Mouse (Mus musculus): Measurements from ENCODE around the gene Hspb8. TPM values are rescaled to one million over a fixed set of nuclear protein-coding genes. Genes with fewer than 3 reads are reported as not detected.

Hspb8 gene
- total RNA-seq (2021) = 52.2 and 64.0 TPM in 2 replicates
- long read RNA-seq, transcript Hspb8-201 (3 exons, 1,816 nt) = major isoform, 153 of 165 reads
- long read RNA-seq, partial matches to known transcripts = 1 of 165 reads
- long read RNA-seq, other reads (novel, unspliced or antisense) = 11 of 165 reads

GRCm38 (mm10) chr5:116422699-116423201, at the start of gene Hspb8:
TSS of gene Hspb8 (minus strand) at chr5:116422864.
- peak; percentile 87 for DNase-seq

GRCm38 (mm10) chr5:116461354-116462042, 38.8 kb upstream of the Hspb8 start:
- no peak for DNase-seq

- DNase-seq = no peak
Observed at GRCm38 (mm10) chr5:116459970-116460369, 37.3 kb upstream of the Hspb8 start.

- DNase-seq = no peak
Observed at GRCm38 (mm10) chr5:116457791-116458190, 35.1 kb upstream of the Hspb8 start.

- DNase-seq = no peak
Observed at GRCm38 (mm10) chr5:116456796-116457515, 34.3 kb upstream of the Hspb8 start.

GRCm38 (mm10) chr5:116453401-116453851, 30.8 kb upstream of the Hspb8 start:
- DNase-seq = peak; percentile 83

- DNase-seq = peak; percentile 52
Observed at GRCm38 (mm10) chr5:116450901-116451300, 28.2 kb upstream of the Hspb8 start.

- no peak for DNase-seq
Observed at GRCm38 (mm10) chr5:116449522-116450225, 27.0 kb upstream of the Hspb8 start.

- no peak for DNase-seq
Observed at GRCm38 (mm10) chr5:116448409-116449191, 25.9 kb upstream of the Hspb8 start.

- DNase-seq = no peak
Observed at GRCm38 (mm10) chr5:116447821-116448350, 25.2 kb upstream of the Hspb8 start.

- no peak for DNase-seq
Observed at GRCm38 (mm10) chr5:116446552-116446951, 23.9 kb upstream of the Hspb8 start.

- no peak for DNase-seq
Observed at GRCm38 (mm10) chr5:116445634-116446367, 23.1 kb upstream of the Hspb8 start.

GRCm38 (mm10) chr5:116444517-116444916, 21.9 kb upstream of the Hspb8 start:
- no peak for DNase-seq

GRCm38 (mm10) chr5:116443459-116443940, 20.8 kb upstream of the Hspb8 start:
- DNase-seq = no peak

GRCm38 (mm10) chr5:116442697-116443458, 20.2 kb upstream of the Hspb8 start:
- no peak for DNase-seq

- DNase-seq = no peak
Observed at GRCm38 (mm10) chr5:116440251-116440650, 17.6 kb upstream of the Hspb8 start.

GRCm38 (mm10) chr5:116438328-116438727, 15.7 kb upstream of the Hspb8 start:
- no peak for DNase-seq

GRCm38 (mm10) chr5:116436117-116436516, 13.5 kb upstream of the Hspb8 start:
- no peak for DNase-seq

- no peak for DNase-seq
Observed at GRCm38 (mm10) chr5:116434976-116435850, 12.5 kb upstream of the Hspb8 start.
